Mouse (Mus musculus) ES-Bruce4 (cell line): ENCODE results near the gene Sorbs2. TPM values are rescaled to one million over a fixed set of nuclear protein-coding genes. Genes with fewer than 3 reads are reported as not detected.
"Not testable (repeated sequence)": the region's sequence is repeated elsewhere in the genome, so short reads cannot be mapped to it uniquely, and the experiment has no call there.

Experiments used
- H3K27ac ChIP-seq: 2 replicates; pipeline ENCODE4 v1.5.1; 2012; ENCODE audit warnings: low read length, inconsistent platforms; ENCODE audit not compliant: insufficient read depth
- H3K27me3 ChIP-seq: 2 replicates; pipeline ENCODE4 v1.6.1; 2012; ENCODE audit warnings: mild to moderate bottlenecking, low read length, inconsistent platforms; ENCODE audit not compliant: control insufficient read depth, poor library complexity, insufficient read depth, severe bottlenecking
- H3K36me3 ChIP-seq: 2 replicates; pipeline ENCODE4 v1.6.1; 2012; ENCODE audit warnings: inconsistent platforms, mild to moderate bottlenecking, low read length, moderate library complexity; ENCODE audit not compliant: control insufficient read depth, poor library complexity, insufficient read depth, severe bottlenecking
- H3K4me1 ChIP-seq: one replicate; pipeline ENCODE4 v1.8.1; 2011; ENCODE audit warnings: low read length; ENCODE audit not compliant: control insufficient read depth, insufficient read depth
- H3K4me3 ChIP-seq: 2 replicates; pipeline ENCODE4 v1.5.1; 2011; ENCODE audit warnings: low read depth, mild to moderate bottlenecking, low read length
- H3K9ac ChIP-seq: 2 replicates; pipeline ENCODE4 v1.6.1; 2012; ENCODE audit warnings: low read depth, mild to moderate bottlenecking, inconsistent platforms; ENCODE audit not compliant: poor library complexity, severe bottlenecking
- H3K9me3 ChIP-seq: replicated peaks from 2 replicates; pipeline ENCODE4 v1.6.1; 2012; ENCODE audit warnings: mild to moderate bottlenecking, low read length, inconsistent platforms; ENCODE audit not compliant: control insufficient read depth, poor library complexity, insufficient read depth, severe bottlenecking
- CTCF ChIP-seq: IDR thresholded peaks from one replicate; pipeline ENCODE4 v1.8.1; 2011; ENCODE audit warnings: low read depth, low read length
- EP300 ChIP-seq: IDR thresholded peaks from 2 replicates; pipeline ENCODE4 v1.6.1; 2011; ENCODE audit warnings: low read depth, low read length; ENCODE audit not compliant: insufficient read depth
- POLR2A ChIP-seq: IDR thresholded peaks from one replicate; pipeline ENCODE4 v1.8.1; 2011; ENCODE audit warnings: low read length; ENCODE audit not compliant: insufficient read depth
- polyA plus RNA-seq: library from polyadenylated mRNA; stranded (reverse); fragments of >200 nt; gene quantifications from 2 replicates; pipeline ENCODE4 v1.2.4, GENCODE M21; 2011; ENCODE audit warnings: low read depth; ENCODE audit not compliant: missing spikeins, insufficient read depth, insufficient read length

Sorbs2 gene
- polyA plus RNA-seq, 1 experiment: 3.5 TPM

GRCm38 (mm10) chr8:45844097-45844885, 336.7 kb downstream of the Sorbs2 start:
- Histone ChIP-seq H3K36me3 (no peaks in the 10 kb centered on the region), H3K4me1 (no peaks in the 10 kb centered on the region), H3K27ac (no peak overlapping the region), H3K4me3 (no peak overlapping the region), H3K27me3 (no peaks in the 10 kb centered on the region; the same call in 1 of the 2 replicates), H3K9me3 (no peaks in the 10 kb centered on the region), H3K9ac (no peak overlapping the region)
- TF ChIP-seq POLR2A: no peak
- no peak for TF ChIP-seq EP300
- no peak for TF ChIP-seq CTCF

GRCm38 (mm10) chr8:45844911-45845481, 337.4 kb downstream of the Sorbs2 start:
- Histone ChIP-seq H3K9me3 (no peaks in the 10 kb centered on the region), H3K27ac (no peak overlapping the region), H3K4me1 (no peaks in the 10 kb centered on the region), H3K9ac (no peak overlapping the region), H3K4me3 (no peak overlapping the region), H3K27me3 (no peaks in the 10 kb centered on the region; the same call in 1 of the 2 replicates), H3K36me3 (no peaks in the 10 kb centered on the region)
- TF ChIP-seq CTCF (no peak), EP300 (no peak), POLR2A (no peak)

GRCm38 (mm10) chr8:45845906-45846305, 338.3 kb downstream of the Sorbs2 start:
- no peak overlapping the region for H3K27ac ChIP-seq
- H3K4me1 ChIP-seq: no peaks in the 10 kb centered on the region
- no peaks in the 10 kb centered on the region; the same call in 1 of the 2 replicates for H3K27me3 ChIP-seq
- no peak overlapping the region for H3K4me3 ChIP-seq
- H3K36me3 ChIP-seq: no peaks in the 10 kb centered on the region
- no peak overlapping the region for H3K9ac ChIP-seq
- H3K9me3 ChIP-seq: no peaks in the 10 kb centered on the region
- TF ChIP-seq CTCF (no peak), EP300 (no peak), POLR2A (no peak)

- Histone ChIP-seq H3K4me1 (no peaks in the 10 kb centered on the region), H3K27me3 (no peaks in the 10 kb centered on the region), H3K4me3 (no peak overlapping the region), H3K27ac (no peak overlapping the region), H3K9ac (no peak overlapping the region), H3K36me3 (no peaks in the 10 kb centered on the region), H3K9me3 (no peaks in the 10 kb centered on the region)
- no peak for TF ChIP-seq EP300
- TF ChIP-seq CTCF: no peak
- TF ChIP-seq POLR2A: no peak
These were observed 347.5 kb downstream of the Sorbs2 start for GRCm38 (mm10) chr8:45855118-45855517.

GRCm38 (mm10) chr8:45857734-45858133, 350.1 kb downstream of the Sorbs2 start:
- Histone ChIP-seq H3K27ac (no peak overlapping the region), H3K4me1 (no peaks in the 10 kb centered on the region), H3K27me3 (no peaks in the 10 kb centered on the region), H3K9me3 (peaks cover 5% of the 10 kb centered on the region; the same call in 1 of the 2 replicates), H3K9ac (no peak overlapping the region), H3K4me3 (peak overlapping the region; percentile 11; the same call in 1 of the 2 replicates), H3K36me3 (no peaks in the 10 kb centered on the region)
- TF ChIP-seq POLR2A (no peak), EP300 (peak; percentile 77)

GRCm38 (mm10) chr8:45858391-45858790, 350.8 kb downstream of the Sorbs2 start:
- Histone ChIP-seq H3K27ac (no peak overlapping the region), H3K36me3 (no peaks in the 10 kb centered on the region)
- TF ChIP-seq EP300 (peak; percentile 64; the same call in 1 of the 2 replicates), POLR2A (no peak), CTCF (no peak)

GRCm38 (mm10) chr8:45871587-45871986, 364.0 kb downstream of the Sorbs2 start:
- not testable (repeated sequence) for H3K4me1 ChIP-seq, H3K27ac ChIP-seq, H3K27me3 ChIP-seq, H3K36me3 ChIP-seq, H3K9me3 ChIP-seq, H3K4me3 ChIP-seq, H3K9ac ChIP-seq

More at GRCm38 (mm10) chr8:45858391-45858790, 350.8 kb downstream of the Sorbs2 start:
- Histone ChIP-seq H3K4me1 (no peaks in the 10 kb centered on the region), H3K9ac (no peak overlapping the region), H3K9me3 (peaks cover 5% of the 10 kb centered on the region; the same call in 1 of the 2 replicates), H3K27me3 (no peaks in the 10 kb centered on the region), H3K4me3 (no peak overlapping the region)
